Mouse (Mus musculus) midbrain, embryonic 13.5 days (tissue): ENCODE results near the gene Otop1. TPM values are rescaled to one million over a fixed set of nuclear protein-coding genes. Genes with fewer than 3 reads are reported as not detected.

ENCODE experiments used
- polyA plus RNA-seq: library from polyadenylated mRNA; unstranded; fragments of >200 nt; fragmentation: Nextera tagmentation; extraction: Ambion mirVana; gene quantifications from 2 replicates; pipeline ENCODE4 v1.2.1, GENCODE M21; 2015

The Otop1 gene
- polyA plus RNA-seq, 1 experiment from 2014 or later: not detected

Other genes with a start within 250 kb of the Otop1 start
- gene Stx18, start 237.2 kb upstream of the Otop1 start, polyA plus RNA-seq: 34.9 and 36.5 TPM in 2 replicates
- gene Nsg1, start 116.1 kb upstream of the Otop1 start, polyA plus RNA-seq: 870 and 950 TPM in 2 replicates
- 26.2 and 26.4 TPM in 2 replicates for gene Zbtb49, start 55.5 kb upstream of the Otop1 start, polyA plus RNA-seq
- gene Lyar, start 55.5 kb upstream of the Otop1 start, polyA plus RNA-seq: 66.9 and 76.9 TPM in 2 replicates
- 105 and 116 TPM in 2 replicates for gene Tmem128, start 15.8 kb upstream of the Otop1 start, polyA plus RNA-seq
- 0.13 and 0.26 TPM in 2 replicates for gene Drd5, start 43.4 kb downstream of the Otop1 start, polyA plus RNA-seq
- 0.11 and 0.43 TPM in 2 replicates for gene Slc2a9, start 227.2 kb downstream of the Otop1 start, polyA plus RNA-seq